Mouse (Mus musculus) liver, embryonic 12.5 days (tissue): ENCODE results near the gene Wscd1. TPM values are rescaled to one million over a fixed set of nuclear protein-coding genes. Genes with fewer than 3 reads are reported as not detected.

Experiments used
- ATAC-seq: fragments of 200-750 bp; cut with Nextera tagmentation; 2 replicates; pipeline ENCODE4 v1.8.0; 2017; ENCODE audit warnings: moderate number of reproducible peaks, mild to moderate bottlenecking, moderate library complexity
- H3K27ac ChIP-seq: fragments of 300-500 bp; sonication (generic); 2 replicates; pipeline ENCODE4 v1.5.1; 2016; ENCODE audit warnings: mild to moderate bottlenecking
- H3K27me3 ChIP-seq: fragments of 300-500 bp; sonication (generic); replicated peaks from 2 replicates; pipeline ENCODE4 v1.6.1; 2016; ENCODE audit warnings: mild to moderate bottlenecking, moderate library complexity
- H3K36me3 ChIP-seq: fragments of 300-500 bp; sonication (generic); 2 replicates; pipeline ENCODE4 v1.6.1; 2016; ENCODE audit warnings: mild to moderate bottlenecking, moderate library complexity
- H3K4me1 ChIP-seq: fragments of 300-500 bp; sonication (generic); 2 replicates; pipeline ENCODE4 v1.6.1; 2016
- H3K4me2 ChIP-seq: fragments of 300-500 bp; sonication (generic); 2 replicates; pipeline ENCODE4 v1.6.1; 2016; ENCODE audit warnings: mild to moderate bottlenecking, moderate library complexity
- H3K4me3 ChIP-seq: fragments of 300-500 bp; sonication (generic); 2 replicates; pipeline ENCODE4 v1.5.1; 2016; ENCODE audit warnings: mild to moderate bottlenecking, moderate library complexity
- H3K9ac ChIP-seq: fragments of 300-500 bp; sonication (generic); 2 replicates; pipeline ENCODE4 v1.6.1; 2016; ENCODE audit warnings: mild to moderate bottlenecking, moderate library complexity
- H3K9me3 ChIP-seq: fragments of 300-500 bp; sonication (generic); replicated peaks from 2 replicates; pipeline ENCODE4 v1.6.1; 2016; ENCODE audit warnings: mild to moderate bottlenecking, moderate library complexity
- WGBS: fragments of 180-500 bp; shearing (Covaris S2); methylation state at CpG from one replicate; pipeline ENCODE4 v1.1.7; 2016; ENCODE audit not compliant: insufficient replicate concordance; 5-methylcytosine and 5-hydroxymethylcytosine counted together
- polyA plus RNA-seq: library from polyadenylated mRNA; unstranded; fragments of >200 nt; fragmentation: Nextera tagmentation; extraction: Ambion mirVana; gene quantifications from 2 replicates; pipeline ENCODE4 v1.2.1, GENCODE M21; 2016

Gene Wscd1
- polyA plus RNA-seq = 0.49 and 0.90 TPM in 2 replicates

DNA sequence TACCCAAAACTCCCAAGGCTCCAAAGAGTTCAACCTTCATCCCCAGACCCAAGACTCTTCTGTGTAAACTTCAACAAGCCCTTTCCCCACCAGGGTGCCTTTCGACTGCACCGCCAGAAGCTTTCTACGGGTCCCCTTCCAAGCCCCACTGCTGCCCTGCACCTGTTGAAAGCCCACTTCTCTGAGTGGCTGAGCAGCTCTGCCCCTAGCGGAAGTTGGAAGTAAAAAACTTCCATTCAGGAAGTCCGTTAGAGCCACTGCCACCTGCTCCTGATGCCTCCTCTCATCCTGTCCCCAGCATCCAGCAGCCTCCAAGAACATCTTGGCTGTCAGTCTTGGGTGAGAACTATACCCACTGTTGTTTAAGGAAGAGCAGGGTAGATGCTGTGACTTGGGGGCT lies at the start of gene Wscd1:
Wscd1 (plus strand) TSS at position 250 of the 400 bp plus-strand sequence.
- Histone ChIP-seq H3K4me3 (peak within 1 kb of the TSS; percentile 46), H3K9me3 (no peaks in the 10 kb centered on the region), H3K27ac (no peak within 1 kb of the TSS), H3K4me1 (0 out of 2 replicates have a peak, but pooled peaks cover 5% of the 10 kb centered on the region), H3K36me3 (no peaks in the 10 kb centered on the region), H3K4me2 (peak within 1 kb of the TSS; percentile 68), H3K9ac (no peak within 1 kb of the TSS), H3K27me3 (peaks cover 45% of the 10 kb centered on the region)
- 25% methylated on average over 5 of the region's 5 CpGs for WGBS
- no peak for ATAC-seq

DNA sequence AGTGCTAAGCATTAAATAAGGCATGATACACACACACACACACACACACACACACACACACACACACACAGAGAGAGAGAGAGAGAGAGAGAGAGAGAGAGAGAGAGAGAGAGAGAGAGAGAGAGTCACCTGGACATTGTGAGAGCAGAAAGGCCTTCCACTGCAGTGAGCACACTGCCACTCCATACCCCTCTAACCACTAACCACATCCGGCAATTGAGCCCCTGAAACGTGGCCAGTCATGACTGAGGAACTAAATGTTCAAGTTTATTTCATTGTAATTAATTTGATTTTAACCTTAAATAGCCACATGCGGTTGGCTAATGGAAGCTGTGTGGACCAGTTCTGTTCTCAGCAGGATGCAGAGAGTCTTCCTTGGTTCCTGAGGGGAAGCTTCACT lies 21.7 kb upstream of the Wscd1 start:
- Histone ChIP-seq H3K27me3 (0 out of 2 replicates have a peak, but pooled peaks cover 5% of the 10 kb centered on the region), H3K4me2 (no peak overlapping the region), H3K27ac (no peak overlapping the region), H3K36me3 (no peaks in the 10 kb centered on the region), H3K4me1 (no peaks in the 10 kb centered on the region), H3K9ac (no peak overlapping the region), H3K9me3 (no peaks in the 10 kb centered on the region), H3K4me3 (no peak overlapping the region)
- ATAC-seq = no peak
- WGBS = 30% methylated on average over 3 of the region's 3 CpGs

DNA sequence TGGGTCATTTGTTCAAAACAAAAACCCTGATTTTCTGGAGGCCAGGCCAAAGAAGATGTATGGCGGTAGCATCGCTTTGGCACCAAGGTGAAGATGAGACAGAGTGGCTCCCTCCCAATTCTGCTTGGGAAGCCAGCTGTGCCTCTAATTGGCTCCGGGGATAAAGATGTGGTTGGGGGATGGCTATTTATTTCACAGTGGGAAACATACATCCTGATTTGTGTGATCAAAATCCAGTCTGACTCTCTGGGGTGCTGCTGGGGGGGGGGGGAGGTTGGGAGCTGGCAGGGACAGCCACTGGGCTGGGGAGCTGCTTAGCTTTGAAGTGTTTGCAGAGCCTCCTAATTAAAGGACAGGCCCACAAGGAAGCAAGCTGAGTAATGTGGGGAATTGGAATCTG lies 20.4 kb upstream of the Wscd1 start:
- Histone ChIP-seq H3K4me1 (no peaks in the 10 kb centered on the region), H3K4me2 (no peak overlapping the region), H3K36me3 (no peaks in the 10 kb centered on the region), H3K27me3 (0 out of 2 replicates have a peak, but pooled peaks cover 5% of the 10 kb centered on the region), H3K9me3 (no peaks in the 10 kb centered on the region), H3K27ac (no peak overlapping the region), H3K9ac (no peak overlapping the region), H3K4me3 (no peak overlapping the region)
- 72% methylated on average over 3 of the region's 3 CpGs for WGBS
- no peak for ATAC-seq

DNA sequence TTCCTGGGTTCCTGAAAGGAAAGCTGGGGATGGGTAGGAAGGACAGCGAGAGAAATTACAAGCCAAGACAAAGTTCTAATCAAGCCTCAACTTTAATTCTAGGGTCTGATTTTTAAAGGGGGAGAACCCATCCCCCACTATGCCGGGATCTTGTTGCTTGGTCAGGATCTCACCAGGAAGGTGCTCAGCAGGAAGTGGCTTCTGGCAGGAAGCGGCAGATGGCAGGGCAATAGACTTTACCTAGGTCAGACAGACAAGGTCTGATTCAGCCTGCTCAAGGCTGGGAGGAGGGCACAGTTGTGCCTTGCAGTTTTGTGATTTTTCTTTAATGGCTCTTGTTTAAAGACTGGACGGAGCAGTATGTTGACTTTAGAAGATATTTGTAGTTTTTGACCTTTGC lies 15.9 kb upstream of the Wscd1 start:
- ATAC-seq = no peak
- Histone ChIP-seq H3K4me2 (no peak overlapping the region), H3K4me1 (no peaks in the 10 kb centered on the region), H3K27ac (no peak overlapping the region), H3K4me3 (no peak overlapping the region), H3K9me3 (no peaks in the 10 kb centered on the region), H3K27me3 (no peaks in the 10 kb centered on the region), H3K9ac (no peak overlapping the region), H3K36me3 (no peaks in the 10 kb centered on the region)
- 32% methylated on average over 4 of the region's 4 CpGs for WGBS

DNA sequence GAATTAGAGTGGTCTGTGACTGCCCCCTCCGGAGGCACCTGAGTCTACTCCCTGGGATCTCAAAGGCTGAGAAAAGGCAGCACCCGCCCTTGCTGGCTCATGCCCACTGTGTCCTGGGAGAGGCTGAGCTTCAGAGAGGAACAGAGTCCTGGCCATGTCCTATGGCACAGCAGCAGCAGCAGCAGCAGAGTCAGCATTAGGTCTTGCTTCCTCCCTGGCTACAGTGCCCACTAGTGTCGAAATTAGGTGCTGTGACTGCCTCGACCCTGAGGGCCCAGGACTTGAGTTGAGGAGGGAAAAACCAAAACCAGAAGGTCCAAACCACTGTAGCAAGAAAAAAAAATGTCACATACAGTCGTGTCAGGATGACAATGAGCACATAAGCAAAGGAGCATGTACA lies 12.6 kb upstream of the Wscd1 start:
- WGBS = 28% methylated on average over 5 of the region's 5 CpGs

DNA sequence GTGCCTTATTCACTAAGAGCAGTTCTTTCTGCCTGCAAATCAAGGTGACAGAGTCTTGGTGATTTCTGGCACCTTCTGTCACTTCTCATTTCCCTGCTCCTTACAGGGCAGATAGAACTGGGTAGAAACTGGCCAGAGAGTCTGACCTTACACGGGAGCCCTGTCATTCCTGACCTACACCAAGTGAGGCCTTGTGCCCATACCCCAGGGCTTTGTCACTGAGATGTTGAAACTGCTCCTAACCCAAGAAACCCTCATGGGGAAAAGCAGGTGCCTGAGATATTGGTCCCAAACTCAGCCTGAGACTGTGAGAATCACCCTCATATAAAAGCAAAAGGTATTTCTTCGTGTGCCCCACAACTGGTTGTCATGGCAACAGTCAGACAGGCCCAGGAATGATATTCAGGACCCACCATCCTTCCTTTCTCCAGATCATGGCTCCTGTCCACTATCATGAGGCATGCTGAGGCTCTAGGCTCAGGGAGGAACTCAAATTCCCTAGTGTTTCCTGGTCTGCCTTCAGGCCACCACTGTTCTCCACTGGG lies 11.1 kb upstream of the Wscd1 start:
- H3K4me2 ChIP-seq = no peak overlapping the region
- no peak for ATAC-seq
- no peak overlapping the region for H3K27ac ChIP-seq
- H3K9ac ChIP-seq = no peak overlapping the region
- WGBS = 38% methylated on average over 2 of the region's 2 CpGs
- no peaks in the 10 kb centered on the region for H3K27me3 ChIP-seq
- no peaks in the 10 kb centered on the region for H3K36me3 ChIP-seq
- H3K4me3 ChIP-seq = no peak overlapping the region
- no peaks in the 10 kb centered on the region for H3K9me3 ChIP-seq
- no peaks in the 10 kb centered on the region for H3K4me1 ChIP-seq

More for the DNA sequence above, 12.6 kb upstream of the Wscd1 start:
- H3K4me3 ChIP-seq = no peak overlapping the region
- no peaks in the 10 kb centered on the region for H3K4me1 ChIP-seq
- H3K27me3 ChIP-seq = no peaks in the 10 kb centered on the region
- ATAC-seq = no peak
- H3K36me3 ChIP-seq = no peaks in the 10 kb centered on the region
- no peak overlapping the region for H3K27ac ChIP-seq
- H3K9ac ChIP-seq = no peak overlapping the region
- no peaks in the 10 kb centered on the region for H3K9me3 ChIP-seq
- no peak overlapping the region for H3K4me2 ChIP-seq

DNA sequence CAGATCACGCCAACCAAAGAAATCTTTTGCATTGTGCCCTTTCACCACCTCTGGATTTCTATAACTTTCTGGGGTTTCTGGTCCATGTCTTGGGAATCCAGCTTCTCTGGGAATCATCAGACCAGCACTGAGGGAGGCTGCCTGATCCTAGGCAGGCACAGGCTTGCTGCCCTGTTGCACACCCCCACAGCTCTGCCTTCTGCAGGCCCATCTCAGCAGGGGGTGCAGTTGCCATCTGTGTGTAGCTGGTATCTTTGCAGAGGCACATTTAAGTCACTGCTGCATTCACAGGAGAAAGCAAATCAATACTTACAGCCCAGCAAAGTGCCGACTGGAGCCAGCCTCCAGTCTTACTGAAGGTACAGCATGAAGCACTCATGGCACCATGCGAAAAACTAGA lies 3.8 kb upstream of the Wscd1 start:
- Histone ChIP-seq H3K4me3 (no peak overlapping the region), H3K9ac (no peak overlapping the region), H3K36me3 (no peaks in the 10 kb centered on the region), H3K27me3 (peaks cover 15% of the 10 kb centered on the region), H3K4me2 (no peak overlapping the region), H3K27ac (no peak overlapping the region), H3K9me3 (no peaks in the 10 kb centered on the region), H3K4me1 (0 out of 2 replicates have a peak, but pooled peaks cover under 1% of the 10 kb centered on the region)
- WGBS = 68% methylated on average over 3 of the region's 3 CpGs
- no peak for ATAC-seq

DNA sequence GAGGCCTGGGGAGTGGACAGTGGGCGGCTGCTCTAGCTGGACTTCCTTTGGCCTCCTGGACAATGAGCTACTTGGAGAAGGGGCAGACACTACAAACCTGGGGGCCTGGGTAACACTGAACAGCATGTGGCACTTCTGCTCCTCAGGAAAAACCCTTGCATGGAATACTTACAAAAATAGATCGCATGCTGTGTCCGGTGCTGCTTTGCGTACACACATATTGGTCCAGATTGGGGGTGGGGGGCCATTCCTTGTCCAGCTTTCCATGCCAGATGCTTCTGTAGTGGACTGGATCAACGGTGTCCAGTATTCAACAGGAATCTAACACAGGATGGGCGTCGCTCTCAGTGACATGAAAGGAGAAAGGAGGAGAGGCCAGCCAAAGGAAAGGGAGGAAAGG lies 2.0 kb upstream of the Wscd1 start:
- no peak overlapping the region for H3K4me2 ChIP-seq
- no peaks in the 10 kb centered on the region for H3K9me3 ChIP-seq
- 0 out of 2 replicates have a peak, but pooled peaks cover 5% of the 10 kb centered on the region for H3K4me1 ChIP-seq
- no peak overlapping the region for H3K27ac ChIP-seq
- H3K27me3 ChIP-seq = peaks cover 33% of the 10 kb centered on the region
- no peak for ATAC-seq
- H3K9ac ChIP-seq = no peak overlapping the region
- WGBS = 61% methylated on average over 7 of the region's 7 CpGs
- no peaks in the 10 kb centered on the region for H3K36me3 ChIP-seq
- H3K4me3 ChIP-seq = no peak overlapping the region

DNA sequence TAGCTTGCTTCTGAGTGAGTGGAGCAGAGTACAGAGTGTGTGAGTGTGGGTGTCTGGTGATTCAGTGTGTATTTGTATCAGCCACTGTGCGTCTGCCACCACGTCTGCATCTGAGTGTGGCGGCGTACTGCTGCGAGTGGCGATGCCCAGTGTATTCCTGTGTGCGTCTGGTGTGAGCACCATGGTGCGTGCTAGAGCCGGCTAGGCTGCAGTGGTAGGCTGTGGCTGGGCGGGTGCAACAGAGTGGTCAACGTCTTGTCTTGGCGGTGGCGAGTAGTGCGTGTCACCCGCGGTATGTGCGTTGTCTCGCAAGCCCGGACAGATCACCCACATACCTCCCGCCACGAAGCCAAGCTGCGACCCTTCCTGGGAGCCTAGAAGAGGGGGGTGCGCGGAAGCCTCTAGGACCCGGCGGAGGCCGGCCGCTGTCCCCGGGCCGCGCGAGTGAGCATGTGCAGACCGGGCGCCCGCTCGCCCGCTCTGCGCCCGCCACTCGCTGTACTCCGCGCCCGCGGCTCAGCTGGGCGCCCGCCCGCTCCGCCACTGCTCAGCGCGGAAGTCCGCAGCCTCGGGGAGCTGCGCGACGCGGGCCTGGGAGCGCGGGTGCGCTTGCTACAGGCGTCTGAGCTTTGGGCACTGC lies 934 bp downstream of the Wscd1 start:
- Histone ChIP-seq H3K4me1 (0 out of 2 replicates have a peak, but pooled peaks cover 5% of the 10 kb centered on the region), H3K4me3 (peak overlapping the region; percentile 46), H3K4me2 (peak overlapping the region; percentile 68), H3K9me3 (no peaks in the 10 kb centered on the region), H3K9ac (0 out of 2 replicates have a peak overlapping the region, but pooled peaks have one; percentile 22), H3K27ac (no peak overlapping the region), H3K27me3 (peaks cover 54% of the 10 kb centered on the region), H3K36me3 (no peaks in the 10 kb centered on the region)
- no peak for ATAC-seq
- 5% methylated on average over 59 of the region's 60 CpGs for WGBS

DNA sequence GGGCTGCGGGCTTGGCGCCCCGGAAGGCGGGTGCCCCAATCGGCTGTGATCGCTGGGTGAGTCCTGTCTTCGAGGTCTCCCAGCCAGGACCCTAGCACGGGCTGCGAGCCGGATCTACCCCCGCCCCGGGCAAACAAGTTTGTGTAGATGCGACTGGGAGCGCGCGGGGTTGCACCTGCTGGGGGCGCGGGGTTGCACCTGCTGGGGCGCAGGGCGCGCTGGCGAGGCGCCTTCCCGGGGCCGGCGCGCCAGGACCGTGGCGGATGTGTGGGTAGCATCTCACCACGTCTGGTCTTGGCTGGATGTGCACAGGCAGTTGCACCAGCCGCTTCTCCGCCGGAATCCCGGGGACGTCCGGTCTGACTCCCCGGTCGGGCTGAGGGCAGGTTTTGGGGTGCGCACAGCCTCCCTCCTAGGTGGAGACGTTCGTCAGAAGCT lies 1.5 kb downstream of the Wscd1 start:
- no peak overlapping the region for H3K27ac ChIP-seq
- no peaks in the 10 kb centered on the region for H3K9me3 ChIP-seq
- WGBS = 2% methylated on average over 41 of the region's 41 CpGs
- peak overlapping the region; percentile 68 for H3K4me2 ChIP-seq
- peak overlapping the region; percentile 46 for H3K4me3 ChIP-seq
- peaks cover 56% of the 10 kb centered on the region for H3K27me3 ChIP-seq
- H3K9ac ChIP-seq = 0 out of 2 replicates have a peak overlapping the region, but pooled peaks have one; percentile 22
- H3K4me1 ChIP-seq = 0 out of 2 replicates have a peak, but pooled peaks cover 5% of the 10 kb centered on the region
- H3K36me3 ChIP-seq = no peaks in the 10 kb centered on the region
- ATAC-seq = no peak

DNA sequence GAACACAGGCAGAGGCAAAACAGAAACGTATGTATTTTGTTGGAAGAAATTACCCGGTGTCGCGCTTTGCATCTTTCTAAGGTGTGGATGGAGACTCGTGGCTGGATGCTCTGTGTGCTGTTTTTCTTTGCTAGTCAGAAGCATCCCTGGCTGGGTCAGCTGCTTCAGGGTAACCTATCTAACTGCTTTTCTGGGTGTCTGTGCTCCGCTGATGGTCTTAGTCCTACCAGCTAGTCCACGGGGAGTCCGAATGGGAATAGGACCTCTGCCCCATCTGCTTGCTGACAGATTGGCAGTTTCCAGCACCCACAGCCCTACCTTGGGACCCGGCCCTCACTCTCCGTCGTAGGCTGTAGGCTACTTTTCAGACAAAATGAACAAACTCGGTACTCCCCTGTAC lies 2.0 kb downstream of the Wscd1 start:
- peaks cover 56% of the 10 kb centered on the region for H3K27me3 ChIP-seq
- no peak overlapping the region for H3K27ac ChIP-seq
- no peak for ATAC-seq
- H3K4me3 ChIP-seq = peak overlapping the region; percentile 46; the same call in 1 of the 2 replicates
- H3K9ac ChIP-seq = no peak overlapping the region
- H3K4me2 ChIP-seq = peak overlapping the region; percentile 68
- H3K4me1 ChIP-seq = 0 out of 2 replicates have a peak, but pooled peaks cover 5% of the 10 kb centered on the region
- WGBS = 30% methylated on average over 12 of the region's 12 CpGs
- no peaks in the 10 kb centered on the region for H3K36me3 ChIP-seq
- no peaks in the 10 kb centered on the region for H3K9me3 ChIP-seq

DNA sequence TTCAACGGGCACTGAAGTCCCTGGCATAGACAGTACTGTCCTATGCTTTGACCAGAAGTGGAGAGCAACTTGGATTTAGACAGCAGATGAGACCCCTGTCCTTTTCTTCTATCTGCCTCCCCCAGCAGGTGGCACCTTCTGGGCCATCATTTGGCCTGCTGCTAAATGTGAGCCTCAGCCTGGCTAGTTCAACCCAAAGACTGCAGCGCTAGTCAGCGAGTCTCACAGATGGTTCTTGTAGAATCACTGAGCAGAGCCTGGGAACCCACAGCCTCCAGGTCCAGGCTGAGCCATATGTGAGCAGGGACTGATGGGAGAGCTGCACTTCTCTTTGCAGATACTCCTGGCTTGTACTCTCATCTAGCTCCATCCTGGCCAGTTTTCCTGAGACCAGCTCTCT lies 2.9 kb downstream of the Wscd1 start:
- no peaks in the 10 kb centered on the region for H3K9me3 ChIP-seq

More for the DNA sequence above, 2.9 kb downstream of the Wscd1 start:
- H3K27me3 ChIP-seq = peaks cover 56% of the 10 kb centered on the region
- no peak overlapping the region for H3K4me2 ChIP-seq
- 56% methylated on average over 3 of the region's 3 CpGs for WGBS
- H3K27ac ChIP-seq = no peak overlapping the region
- no peak overlapping the region for H3K4me3 ChIP-seq
- ATAC-seq = no peak
- H3K36me3 ChIP-seq = no peaks in the 10 kb centered on the region
- H3K9ac ChIP-seq = no peak overlapping the region
- 0 out of 2 replicates have a peak, but pooled peaks cover 5% of the 10 kb centered on the region for H3K4me1 ChIP-seq
